Mouse (Mus musculus): ENCODE measurements around the gene Msl1.

GRCm38 (mm10) chr11:98839897-98840296 is 44.6 kb downstream of the Msl1 start:
- TF ChIP-seq CTCF (conservative IDR thresholded peaks at IDR 0.05; ENCODE audit: insufficient read depth, insufficient read length, low read depth, low read length), result no peak
- no peak for TF ChIP-seq POLR2A (IDR thresholded peaks at IDR 0.05; ENCODE audit: low read depth, low read length)

All from kidney, adult 2 months (tissue).